Mouse (Mus musculus) MEL (cell line): ENCODE data around the gene Slc30a9.

ENCODE experiments used
- CHD2 ChIP-seq: IDR thresholded peaks from 2 replicates; pipeline ENCODE4 v1.6.1; 2011; ENCODE audit warnings: low read length, improper control_type of control experiment
- CTCF ChIP-seq, 3 experiments: IDR thresholded peaks in 2 of 3; conservative IDR thresholded peaks in 1 of 3; 2 replicates each; pipeline ENCODE4 v1.5.1; 2011 to 2012; ENCODE audit warnings: low read length in 3 of 3, low read depth in 2 of 3, mild to moderate bottlenecking in 2 of 3, improper control_type of control experiment in 1 of 3, inconsistent platforms in 1 of 3, mixed read lengths in 1 of 3, moderate library complexity in 1 of 3; ENCODE audit not compliant: control insufficient read depth in 1 of 3, insufficient read depth in 1 of 3, poor library complexity in 1 of 3, severe bottlenecking in 1 of 3
- E2F4 ChIP-seq: IDR thresholded peaks from 2 replicates; pipeline ENCODE4 v1.6.1; 2011; ENCODE audit warnings: low read depth, low read length, improper control_type of control experiment, borderline replicate concordance
- EP300 ChIP-seq, 2 experiments: IDR thresholded peaks; 2 replicates each; pipeline ENCODE4 v1.6.1; 2011; ENCODE audit warnings: improper control_type of control experiment in 2 of 2, low read length in 2 of 2, low read depth in 1 of 2, mild to moderate bottlenecking in 1 of 2
- GATA1 ChIP-seq: IDR thresholded peaks from 2 replicates; pipeline ENCODE4 v1.6.1; 2011; ENCODE audit warnings: low read depth, low read length, improper control_type of control experiment
- JUND ChIP-seq: IDR thresholded peaks from 2 replicates; pipeline ENCODE4 v1.6.1; 2011; ENCODE audit warnings: low read depth, mild to moderate bottlenecking, improper control_type of control experiment, low read length
- MEF2A ChIP-seq: IDR thresholded peaks from 2 replicates; pipeline ENCODE4 v1.6.1; 2014; ENCODE audit warnings: low read depth, mild to moderate bottlenecking, inconsistent platforms, low read length, improper control_type of control experiment; ENCODE audit not compliant: poor library complexity, insufficient replicate concordance, severe bottlenecking; ENCODE audit errors: extremely low read depth
- NELFE ChIP-seq: IDR thresholded peaks from 2 replicates; pipeline ENCODE4 v1.6.1; 2011; ENCODE audit warnings: low read depth, low read length, improper control_type of control experiment
- POLR2A ChIP-seq, 2 experiments: IDR thresholded peaks; 2 replicates each; pipeline ENCODE4 v1.6.1; 2011 to 2012; ENCODE audit warnings: low read length in 2 of 2, mild to moderate bottlenecking in 2 of 2, control low read depth in 1 of 2, improper control_type of control experiment in 1 of 2, low read depth in 1 of 2, moderate library complexity in 1 of 2; ENCODE audit not compliant: control insufficient read depth in 1 of 2, insufficient read depth in 1 of 2, poor library complexity in 1 of 2
- SIN3A ChIP-seq: IDR thresholded peaks from 2 replicates; pipeline ENCODE4 v1.6.1; 2012; ENCODE audit warnings: low read length, improper control_type of control experiment, inconsistent platforms
- TAL1 ChIP-seq: IDR thresholded peaks from 2 replicates; pipeline ENCODE4 v1.6.1; 2012; ENCODE audit warnings: mild to moderate bottlenecking, inconsistent platforms, low read length, moderate library complexity, mixed read lengths
- ZC3H11A ChIP-seq: IDR thresholded peaks from 2 replicates; pipeline ENCODE4 v1.6.1; 2012; ENCODE audit warnings: low read depth, mild to moderate bottlenecking, inconsistent platforms, low read length, improper control_type of control experiment

GRCm38 (mm10) chr5:67397186-67397585 lies 90.4 kb downstream of the Slc30a9 start:
- TF ChIP-seq CTCF (IDR thresholded peaks at IDR 0.05 in 2 of 3, conservative IDR thresholded peaks at IDR 0.05 in 1 of 3; ENCODE audit: control insufficient read depth in 1 of 3, insufficient read depth in 1 of 3, low read depth in 2 of 3, low read length in 3 of 3, poor library complexity in 1 of 3, severe bottlenecking in 1 of 3) = no peak
- no peak for TF ChIP-seq JUND
- TF ChIP-seq CHD2 = no peak
- no peak for TF ChIP-seq POLR2A (IDR thresholded peaks at IDR 0.05; ENCODE audit: control insufficient read depth in 1 of 2, insufficient read depth in 1 of 2, low read depth in 1 of 2, low read length in 2 of 2, poor library complexity in 1 of 2)
- TF ChIP-seq SIN3A = no peak
- TF ChIP-seq ZC3H11A = no peak
- no peak for TF ChIP-seq NELFE
- TF ChIP-seq GATA1 = no peak
- TF ChIP-seq MEF2A = no peak
- TF ChIP-seq E2F4 = no peak
- no peak for TF ChIP-seq TAL1
- no peak for TF ChIP-seq EP300 (IDR thresholded peaks at IDR 0.05; ENCODE audit: low read depth in 1 of 2, low read length in 2 of 2)
